Mouse (Mus musculus): ENCODE results near the gene Rffl. TPM values are rescaled to one million over a fixed set of nuclear protein-coding genes. Genes with fewer than 3 reads are reported as not detected.
"Not testable (repeated sequence)": the region's sequence is repeated elsewhere in the genome, so short reads cannot be mapped to it uniquely, and the experiment has no call there.

The Rffl gene
- polyA plus RNA-seq, 1 experiment from 2014 or later, result 23.5 TPM

GRCm38 (mm10) chr11:82845415-82846078, 25.5 kb downstream of the Rffl start:
- ATAC-seq (ENCODE audit: low FRiP score, low TSS enrichment), result peak; percentile 80
- Histone ChIP-seq H3K4me2 (replicated peaks; ENCODE audit: low read depth, low read length) (peak overlapping the region; percentile 26), H3K36me3 (ENCODE audit: control insufficient read depth, insufficient read depth, low read length) (no peaks in the 10 kb centered on the region), H3K27ac (ENCODE audit: low read depth, low read length) (peak overlapping the region; percentile 18; the same call in 1 of the 2 replicates), H3K4me1 (ENCODE audit: control insufficient read depth, insufficient read depth, low read length) (peaks cover 27% of the 10 kb centered on the region), H3K27me3 (ENCODE audit: control insufficient read depth, insufficient read depth, low read length) (no peaks in the 10 kb centered on the region), H3K9ac (ENCODE audit: low read depth, low read length) (peak overlapping the region; percentile 32; the same call in 1 of the 2 replicates), H3K9me3 (ENCODE audit: control insufficient read depth, low read length) (no peaks in the 10 kb centered on the region), H3K4me3 (ENCODE audit: low read length) (no peak overlapping the region; the same call in 1 of the 2 replicates)
- 32% methylated on average over 16 of the region's 16 CpGs for WGBS

GRCm38 (mm10) chr11:82844771-82845414, 26.1 kb downstream of the Rffl start:
- peaks cover 21% of the 10 kb centered on the region; the same call in 1 of the 2 replicates for H3K4me1 ChIP-seq (ENCODE audit: control insufficient read depth, insufficient read depth, low read length)
- H3K4me2 ChIP-seq (replicated peaks; ENCODE audit: low read depth, low read length), result peak overlapping the region; percentile 26
- H3K27ac ChIP-seq (ENCODE audit: low read depth, low read length), result 0 out of 2 replicates have a peak overlapping the region, but pooled peaks have one; percentile 18
- WGBS, result 67% methylated on average over 11 of the region's 11 CpGs
- H3K9ac ChIP-seq (ENCODE audit: low read depth, low read length), result no peak overlapping the region
- no peaks in the 10 kb centered on the region for H3K36me3 ChIP-seq (ENCODE audit: control insufficient read depth, insufficient read depth, low read length)
- no peaks in the 10 kb centered on the region for H3K9me3 ChIP-seq (ENCODE audit: control insufficient read depth, low read length)
- no peak for ATAC-seq (ENCODE audit: low FRiP score, low TSS enrichment)
- no peak overlapping the region for H3K4me3 ChIP-seq (ENCODE audit: low read length)
- H3K27me3 ChIP-seq (ENCODE audit: control insufficient read depth, insufficient read depth, low read length), result no peaks in the 10 kb centered on the region

- Histone ChIP-seq H3K27me3 (ENCODE audit: control insufficient read depth, insufficient read depth, low read length) (no peaks in the 10 kb centered on the region), H3K9ac (ENCODE audit: low read depth, low read length) (no peak overlapping the region), H3K9me3 (ENCODE audit: control insufficient read depth, low read length) (no peaks in the 10 kb centered on the region), H3K4me2 (replicated peaks; ENCODE audit: low read depth, low read length) (no peak overlapping the region), H3K27ac (ENCODE audit: low read depth, low read length) (no peak overlapping the region), H3K4me1 (ENCODE audit: control insufficient read depth, insufficient read depth, low read length) (peaks cover 12% of the 10 kb centered on the region), H3K4me3 (ENCODE audit: low read length) (no peak overlapping the region), H3K36me3 (ENCODE audit: control insufficient read depth, insufficient read depth, low read length) (no peaks in the 10 kb centered on the region)
- ATAC-seq (ENCODE audit: low FRiP score, low TSS enrichment), result no peak
- WGBS, result 52% methylated on average over 5 of the region's 5 CpGs
These were observed 32.5 kb downstream of the Rffl start for GRCm38 (mm10) chr11:82838511-82838910.

- Histone ChIP-seq H3K27me3 (ENCODE audit: control insufficient read depth, insufficient read depth, low read length) (no peaks in the 10 kb centered on the region), H3K27ac (ENCODE audit: low read depth, low read length) (no peak overlapping the region; the same call in 1 of the 2 replicates), H3K4me3 (ENCODE audit: low read length) (no peak overlapping the region), H3K9me3 (ENCODE audit: control insufficient read depth, low read length) (no peaks in the 10 kb centered on the region), H3K4me1 (ENCODE audit: control insufficient read depth, insufficient read depth, low read length) (peaks cover 12% of the 10 kb centered on the region), H3K9ac (ENCODE audit: low read depth, low read length) (no peak overlapping the region), H3K4me2 (replicated peaks; ENCODE audit: low read depth, low read length) (no peak overlapping the region), H3K36me3 (ENCODE audit: control insufficient read depth, insufficient read depth, low read length) (no peaks in the 10 kb centered on the region)
- ATAC-seq (ENCODE audit: low FRiP score, low TSS enrichment), result no peak
- WGBS, result 57% methylated on average over 7 of the region's 7 CpGs
These were observed 33.2 kb downstream of the Rffl start for GRCm38 (mm10) chr11:82837848-82838247.

DNA sequence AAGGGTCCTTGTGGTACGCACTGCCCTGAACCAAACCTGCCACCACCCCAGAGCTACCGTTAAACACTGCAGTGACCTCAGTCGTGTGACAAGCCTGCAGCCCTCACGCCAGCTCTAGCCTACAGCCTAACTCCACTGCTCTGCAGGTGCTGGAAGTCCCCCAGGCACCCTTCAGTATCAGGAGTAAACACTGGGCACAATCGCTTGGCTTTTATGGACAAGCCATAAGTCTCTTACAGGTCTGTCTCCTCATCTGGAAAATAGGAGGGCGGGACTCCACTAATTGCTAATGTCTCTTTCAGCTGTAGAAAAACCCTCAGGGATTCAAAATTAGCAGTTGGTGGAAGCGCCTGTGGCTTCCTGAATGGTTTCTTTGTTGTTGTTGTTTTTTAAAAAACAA, 33.8 kb downstream of the Rffl start:
- Histone ChIP-seq H3K36me3 (ENCODE audit: control insufficient read depth, insufficient read depth, low read length) (no peaks in the 10 kb centered on the region), H3K9me3 (ENCODE audit: control insufficient read depth, low read length) (no peaks in the 10 kb centered on the region), H3K4me3 (ENCODE audit: low read length) (no peak overlapping the region), H3K4me1 (ENCODE audit: control insufficient read depth, insufficient read depth, low read length) (peaks cover 12% of the 10 kb centered on the region), H3K4me2 (replicated peaks; ENCODE audit: low read depth, low read length) (no peak overlapping the region), H3K27ac (ENCODE audit: low read depth, low read length) (0 out of 2 replicates have a peak overlapping the region, but pooled peaks have one; percentile 27), H3K27me3 (ENCODE audit: control insufficient read depth, insufficient read depth, low read length) (no peaks in the 10 kb centered on the region), H3K9ac (ENCODE audit: low read depth, low read length) (no peak overlapping the region)
- WGBS, result 37% methylated on average over 7 of the region's 7 CpGs
- 0 out of 2 replicates have a peak, but pooled peaks have one; percentile 52 for ATAC-seq (ENCODE audit: low FRiP score, low TSS enrichment)

DNA sequence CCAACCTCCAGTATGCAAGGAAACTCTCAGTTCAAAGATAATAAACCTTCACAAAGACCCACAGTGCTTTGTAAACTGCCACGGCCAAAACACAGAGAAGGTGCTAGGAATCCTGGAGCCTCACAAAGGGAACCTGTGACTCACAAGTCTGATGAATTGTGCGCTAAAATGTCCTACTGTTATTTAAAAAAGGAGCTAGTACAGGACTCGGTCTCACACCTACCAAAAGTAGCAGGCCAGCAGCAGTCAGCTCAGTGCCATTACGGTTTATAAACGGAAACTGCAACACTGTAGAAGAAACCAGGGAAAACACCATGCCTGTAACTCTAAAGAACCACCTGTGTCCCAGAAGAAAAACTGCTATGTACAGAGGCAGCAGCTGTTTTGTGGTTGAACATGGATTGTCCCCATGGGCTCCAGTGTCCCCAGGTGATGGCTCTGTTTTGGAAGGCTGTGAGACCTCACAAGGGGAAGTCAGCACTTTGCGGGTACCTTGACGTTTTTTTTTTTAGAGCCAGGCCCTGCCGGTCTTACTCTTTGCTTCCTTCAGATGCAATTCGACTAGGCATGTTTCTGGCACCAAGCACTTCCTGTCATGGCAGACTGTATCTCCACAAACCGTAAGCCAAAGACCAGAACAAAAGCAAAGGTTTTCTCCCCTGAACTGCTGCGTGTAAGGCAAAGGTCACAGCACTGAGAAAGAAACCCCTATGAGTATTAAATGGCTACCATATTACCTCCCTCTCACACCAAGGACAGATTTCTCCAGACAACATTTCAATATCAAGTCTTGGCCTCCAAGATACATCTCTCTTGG, 35.2 kb downstream of the Rffl start:
- H3K27me3 ChIP-seq (ENCODE audit: control insufficient read depth, insufficient read depth, low read length), result no peaks in the 10 kb centered on the region
- H3K27ac ChIP-seq (ENCODE audit: low read depth, low read length), result 0 out of 2 replicates have a peak overlapping the region, but pooled peaks have one; percentile 37
- no peak for ATAC-seq (ENCODE audit: low FRiP score, low TSS enrichment)
- WGBS, result 63% methylated on average over 11 of the region's 11 CpGs
- no peak overlapping the region for H3K9ac ChIP-seq (ENCODE audit: low read depth, low read length)
- H3K4me3 ChIP-seq (ENCODE audit: low read length), result no peak overlapping the region
- no peaks in the 10 kb centered on the region for H3K36me3 ChIP-seq (ENCODE audit: control insufficient read depth, insufficient read depth, low read length)
- H3K4me2 ChIP-seq (replicated peaks; ENCODE audit: low read depth, low read length), result no peak overlapping the region
- peaks cover 20% of the 10 kb centered on the region for H3K4me1 ChIP-seq (ENCODE audit: control insufficient read depth, insufficient read depth, low read length)
- H3K9me3 ChIP-seq (ENCODE audit: control insufficient read depth, low read length), result no peaks in the 10 kb centered on the region

DNA sequence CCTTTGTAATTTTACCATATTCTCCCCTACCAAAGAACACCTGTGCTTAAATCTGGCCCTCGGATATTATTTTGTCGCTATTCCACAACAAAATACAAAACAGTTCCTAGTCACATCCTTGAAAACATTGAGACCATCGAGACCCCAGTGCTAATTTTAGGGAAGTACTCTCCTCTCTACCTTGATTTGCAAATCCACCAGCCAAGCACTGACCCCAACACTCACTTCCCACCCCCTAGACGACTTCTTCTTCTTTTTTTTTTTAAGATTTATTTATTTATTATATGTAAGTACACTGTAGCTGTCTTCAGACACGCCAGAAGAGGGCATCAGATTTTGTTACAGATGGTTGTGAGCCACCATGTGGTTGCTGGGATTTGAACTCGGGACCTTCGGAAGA, 36.7 kb downstream of the Rffl start:
- H3K27ac ChIP-seq (ENCODE audit: low read depth, low read length); H3K9me3 ChIP-seq (ENCODE audit: control insufficient read depth, low read length); H3K27me3 ChIP-seq (ENCODE audit: control insufficient read depth, insufficient read depth, low read length); H3K36me3 ChIP-seq (ENCODE audit: control insufficient read depth, insufficient read depth, low read length); ATAC-seq (ENCODE audit: low FRiP score, low TSS enrichment); H3K4me2 ChIP-seq (replicated peaks; ENCODE audit: low read depth, low read length); H3K4me3 ChIP-seq (ENCODE audit: low read length); H3K9ac ChIP-seq (ENCODE audit: low read depth, low read length): not testable (repeated sequence)
- WGBS, result 87% methylated on average over 7 of the region's 7 CpGs
- peaks cover 20% of the 10 kb centered on the region for H3K4me1 ChIP-seq (ENCODE audit: control insufficient read depth, insufficient read depth, low read length)

- H3K4me3 ChIP-seq (ENCODE audit: low read length), result no peak overlapping the region
- no peak overlapping the region for H3K4me2 ChIP-seq (replicated peaks; ENCODE audit: low read depth, low read length)
- H3K4me1 ChIP-seq (ENCODE audit: control insufficient read depth, insufficient read depth, low read length), result peaks cover 20% of the 10 kb centered on the region
- H3K27ac ChIP-seq (ENCODE audit: low read depth, low read length), result no peak overlapping the region
- no peaks in the 10 kb centered on the region for H3K9me3 ChIP-seq (ENCODE audit: control insufficient read depth, low read length)
- 83% methylated on average over 8 of the region's 8 CpGs for WGBS
- ATAC-seq (ENCODE audit: low FRiP score, low TSS enrichment), result no peak
- no peak overlapping the region for H3K9ac ChIP-seq (ENCODE audit: low read depth, low read length)
- H3K27me3 ChIP-seq (ENCODE audit: control insufficient read depth, insufficient read depth, low read length), result no peaks in the 10 kb centered on the region
- H3K36me3 ChIP-seq (ENCODE audit: control insufficient read depth, insufficient read depth, low read length), result no peaks in the 10 kb centered on the region
These were observed 37.1 kb downstream of the Rffl start for GRCm38 (mm10) chr11:82833929-82834328.
